Mouse (Mus musculus) heart, postnatal 0 days (tissue): ENCODE results near the gene Trim67. TPM values are rescaled to one million over a fixed set of nuclear protein-coding genes. Genes with fewer than 3 reads are reported as not detected.

Experiments
- ATAC-seq: fragments of 200-750 bp; cut with Nextera tagmentation; 2 replicates; pipeline ENCODE4 v1.8.0; 2017; ENCODE audit warnings: low read depth, moderate number of reproducible peaks, moderate library complexity; ENCODE audit not compliant: insufficient read depth
- DNase-seq: peaks from one replicate; pipeline ENCODE4 v3.0.0-alpha.2; 2016; ENCODE audit warnings: low spot score
- H3K27ac ChIP-seq: fragments of 300-500 bp; sonication (generic); 2 replicates; pipeline ENCODE4 v1.5.1; 2014; ENCODE audit warnings: low read depth, mild to moderate bottlenecking
- H3K27me3 ChIP-seq: fragments of 300-500 bp; sonication (generic); 2 replicates; pipeline ENCODE4 v1.6.1; 2014; ENCODE audit warnings: low read length, mixed read lengths; ENCODE audit not compliant: control insufficient read depth, insufficient read depth
- H3K36me3 ChIP-seq: fragments of 300-500 bp; sonication (generic); replicated peaks from 2 replicates; pipeline ENCODE4 v1.6.1; 2014; ENCODE audit warnings: low read length, mixed read lengths; ENCODE audit not compliant: control insufficient read depth, insufficient read depth
- H3K4me1 ChIP-seq: fragments of 300-500 bp; sonication (generic); 2 replicates; pipeline ENCODE4 v1.6.1; 2014; ENCODE audit warnings: antibody characterized with exemption; ENCODE audit not compliant: control insufficient read depth, insufficient read depth
- H3K4me2 ChIP-seq: fragments of 300-500 bp; sonication (generic); 2 replicates; pipeline ENCODE4 v1.6.1; 2014; ENCODE audit warnings: low read depth, mild to moderate bottlenecking, low read length, moderate library complexity
- H3K4me3 ChIP-seq: fragments of 300-500 bp; sonication (generic); 2 replicates; pipeline ENCODE4 v1.5.1; 2014; ENCODE audit warnings: low read depth, low read length
- H3K9ac ChIP-seq: fragments of 300-500 bp; sonication (generic); replicated peaks from 2 replicates; pipeline ENCODE4 v1.6.1; 2014; ENCODE audit warnings: low read depth, low read length, mixed read lengths
- H3K9me3 ChIP-seq: fragments of 300-500 bp; sonication (generic); replicated peaks from 2 replicates; pipeline ENCODE4 v1.6.1; 2016; ENCODE audit warnings: low read length; ENCODE audit not compliant: control insufficient read depth
- CTCF ChIP-seq: IDR thresholded peaks from 2 replicates; pipeline ENCODE4 v1.5.1; 2016; ENCODE audit warnings: antibody characterized with exemption, control low read depth, low read depth
- EP300 ChIP-seq: IDR thresholded peaks from 2 replicates; pipeline ENCODE4 v1.6.1; 2016; ENCODE audit warnings: antibody characterized with exemption, low read depth
- WGBS: fragments of 180-500 bp; shearing (Covaris S2); extraction: QIAGEN DNeasy Blood & Tissue Kit; methylation state at CpG from one replicate; pipeline ENCODE4 v1.1.7; 2014; 5-methylcytosine and 5-hydroxymethylcytosine counted together
- polyA plus RNA-seq: library from polyadenylated mRNA; unstranded; fragments of >200 nt; fragmentation: Nextera tagmentation; extraction: Ambion mirVana; gene quantifications from 2 replicates; pipeline ENCODE4 v1.2.1, GENCODE M21; 2015
- total RNA-seq: library from RNA; depleted of rRNA; stranded (reverse); fragments of >200 nt; gene quantifications from 2 replicates; pipeline ENCODE4 v1.2.3, GENCODE M21; 2014; ENCODE audit warnings: low replicate concordance

Trim67 gene
- total and polyA plus RNA-seq, 2 experiments from 2014 or later: 0.07 to 0.08 TPM

DNA sequence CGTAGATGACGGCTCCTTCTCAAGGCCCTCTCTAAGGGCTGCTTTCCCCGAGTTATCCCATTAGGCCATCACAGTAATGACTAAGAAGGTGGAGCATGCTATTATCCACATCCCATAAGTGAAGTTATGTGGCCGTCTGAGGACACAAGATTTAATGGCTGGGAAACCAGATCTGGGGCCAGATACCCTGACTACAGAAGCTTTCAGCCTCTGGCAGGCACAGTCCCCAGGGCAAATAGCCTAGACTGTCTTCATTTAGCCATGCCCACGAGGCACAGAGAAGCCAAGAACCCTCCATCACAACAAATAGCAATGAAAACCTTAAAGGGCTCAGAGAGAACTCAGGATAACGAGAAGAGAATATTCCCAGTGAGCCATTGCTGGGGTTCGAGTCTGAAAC, 29.8 kb upstream of the Trim67 start:
- Histone ChIP-seq H3K36me3 (no peaks in the 10 kb centered on the region), H3K27ac (no peak overlapping the region), H3K9ac (no peak overlapping the region), H3K4me1 (no peaks in the 10 kb centered on the region), H3K4me3 (no peak overlapping the region), H3K27me3 (no peaks in the 10 kb centered on the region), H3K4me2 (no peak overlapping the region), H3K9me3 (no peaks in the 10 kb centered on the region)
- DNase-seq (no peak), ATAC-seq (no peak)
- 63% methylated on average over 7 of the region's 7 CpGs for WGBS
- TF ChIP-seq CTCF (no peak), EP300 (no peak)

DNA sequence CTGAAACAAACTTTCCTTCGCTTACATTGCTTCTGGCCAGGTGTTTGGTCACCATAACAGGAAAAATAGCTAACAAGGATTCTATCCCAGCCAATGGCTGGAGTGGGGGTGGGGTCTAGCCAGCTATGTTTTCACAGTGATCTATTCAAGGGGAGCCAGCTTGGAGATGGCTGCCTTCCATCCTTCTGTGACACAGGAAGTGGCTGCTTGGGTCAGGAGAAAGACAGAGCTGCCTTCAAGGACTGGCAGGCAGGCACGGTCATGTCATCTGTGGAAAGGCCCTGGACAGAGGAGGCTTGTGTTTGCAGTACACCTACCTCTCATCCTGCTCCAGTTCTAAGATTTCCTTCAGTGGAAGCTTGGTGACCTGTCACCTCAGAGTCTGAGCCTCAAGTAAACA, 20.5 kb upstream of the Trim67 start:
- Histone ChIP-seq H3K4me3 (no peak overlapping the region), H3K9ac (no peak overlapping the region), H3K9me3 (no peaks in the 10 kb centered on the region), H3K27me3 (peaks cover 13% of the 10 kb centered on the region), H3K27ac (no peak overlapping the region), H3K4me2 (no peak overlapping the region), H3K36me3 (no peaks in the 10 kb centered on the region), H3K4me1 (peaks cover 3% of the 10 kb centered on the region; the same call in 1 of the 2 replicates)
- TF ChIP-seq EP300 (no peak), CTCF (no peak)
- ATAC-seq (no peak), DNase-seq (no peak)
- 74% methylated on average over 2 of the region's 2 CpGs for WGBS

DNA sequence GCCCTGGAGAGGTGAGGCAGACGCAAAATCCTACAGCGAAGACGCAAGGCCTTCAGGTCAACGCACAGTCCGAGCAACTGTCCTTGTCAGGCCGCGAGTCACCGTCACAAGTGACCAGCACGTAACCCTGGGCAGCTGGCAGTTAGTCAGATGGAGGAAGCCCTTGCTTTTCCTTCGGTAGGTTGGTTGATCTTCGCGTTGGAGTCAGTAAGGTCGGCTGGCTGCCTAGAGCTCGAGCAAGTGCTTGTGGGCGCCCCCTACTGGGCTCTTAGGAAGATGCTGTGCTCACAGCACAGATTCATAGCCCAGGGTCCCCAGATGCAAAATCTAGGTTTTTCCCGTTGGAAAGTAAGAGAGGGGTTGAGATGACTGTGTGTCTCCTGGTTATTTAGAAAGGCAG, 17.2 kb upstream of the Trim67 start:
- peak overlapping the region; percentile 31; the same call in 1 of the 2 replicates for H3K4me2 ChIP-seq
- H3K9ac ChIP-seq: no peak overlapping the region
- WGBS: 18% methylated on average over 16 of the region's 16 CpGs
- ATAC-seq (peak; percentile 34; the same call in 1 of the 2 replicates), DNase-seq (peak; percentile 67)
- no peak for TF ChIP-seq EP300
- peak; percentile 72 for TF ChIP-seq CTCF
- H3K4me3 ChIP-seq: no peak overlapping the region
- no peak overlapping the region for H3K27ac ChIP-seq
- no peaks in the 10 kb centered on the region for H3K36me3 ChIP-seq
- peaks cover 7% of the 10 kb centered on the region; the same call in 1 of the 2 replicates for H3K4me1 ChIP-seq
- no peaks in the 10 kb centered on the region for H3K9me3 ChIP-seq
- H3K27me3 ChIP-seq: peaks cover 13% of the 10 kb centered on the region

DNA sequence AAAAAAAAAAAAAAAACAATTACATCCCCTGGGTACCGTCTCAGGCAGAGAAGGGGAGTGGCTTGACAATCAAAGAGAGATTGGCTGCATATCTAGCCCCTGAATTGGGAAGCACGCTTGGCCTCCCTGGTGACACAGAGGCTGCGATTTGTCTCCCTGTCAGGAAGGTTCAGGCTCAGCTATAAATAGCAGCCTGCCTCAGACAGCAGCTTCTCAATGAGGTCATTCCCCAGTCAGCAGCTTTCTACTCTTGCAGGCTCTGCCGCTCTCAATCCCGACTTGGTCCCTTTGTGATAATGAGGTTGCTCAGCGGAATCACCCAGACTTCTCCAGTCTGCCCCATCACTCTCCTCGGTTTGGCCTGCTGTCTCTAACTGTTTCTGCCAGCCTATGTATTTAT, 12.7 kb upstream of the Trim67 start:
- TF ChIP-seq EP300 (no peak), CTCF (no peak)
- 0% methylated on average over 7 of the region's 7 CpGs for WGBS
- DNase-seq (peak; percentile 94), ATAC-seq (peak; percentile 93)
- peak overlapping the region; percentile 68 for H3K27ac ChIP-seq
- no peaks in the 10 kb centered on the region for H3K9me3 ChIP-seq
- no peak overlapping the region for H3K9ac ChIP-seq
- H3K36me3 ChIP-seq: no peaks in the 10 kb centered on the region
- peaks cover 13% of the 10 kb centered on the region for H3K27me3 ChIP-seq
- H3K4me1 ChIP-seq: peaks cover 19% of the 10 kb centered on the region
- no peak overlapping the region for H3K4me3 ChIP-seq
- H3K4me2 ChIP-seq: peak overlapping the region; percentile 27

DNA sequence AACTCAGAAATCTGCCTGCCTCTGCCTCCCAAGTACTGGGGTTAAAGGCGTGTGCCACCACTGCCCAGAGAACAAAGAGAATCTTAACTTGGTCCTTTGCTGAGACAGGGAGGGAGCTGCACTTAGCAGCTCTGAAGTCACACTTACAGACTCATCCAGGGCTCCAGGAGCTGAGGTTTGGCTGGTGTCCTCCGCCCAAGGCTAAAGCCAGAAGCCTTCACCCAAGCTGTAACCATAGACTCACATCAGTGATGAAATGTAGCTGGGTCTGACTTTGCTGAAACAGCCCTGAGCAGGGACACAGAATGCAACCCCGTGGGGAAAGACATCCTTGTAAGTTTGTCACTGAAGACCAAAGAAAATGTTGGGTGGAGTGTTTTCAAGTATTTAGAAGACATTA, 10.5 kb upstream of the Trim67 start:
- ATAC-seq (no peak), DNase-seq (no peak)
- Histone ChIP-seq H3K27ac (no peak overlapping the region), H3K27me3 (no peaks in the 10 kb centered on the region), H3K9me3 (no peaks in the 10 kb centered on the region), H3K36me3 (no peaks in the 10 kb centered on the region), H3K4me1 (peaks cover 16% of the 10 kb centered on the region; the same call in 1 of the 2 replicates), H3K4me2 (no peak overlapping the region), H3K9ac (no peak overlapping the region), H3K4me3 (no peak overlapping the region)
- TF ChIP-seq EP300 (no peak), CTCF (no peak)
- WGBS: 84% methylated on average over 3 of the region's 3 CpGs

DNA sequence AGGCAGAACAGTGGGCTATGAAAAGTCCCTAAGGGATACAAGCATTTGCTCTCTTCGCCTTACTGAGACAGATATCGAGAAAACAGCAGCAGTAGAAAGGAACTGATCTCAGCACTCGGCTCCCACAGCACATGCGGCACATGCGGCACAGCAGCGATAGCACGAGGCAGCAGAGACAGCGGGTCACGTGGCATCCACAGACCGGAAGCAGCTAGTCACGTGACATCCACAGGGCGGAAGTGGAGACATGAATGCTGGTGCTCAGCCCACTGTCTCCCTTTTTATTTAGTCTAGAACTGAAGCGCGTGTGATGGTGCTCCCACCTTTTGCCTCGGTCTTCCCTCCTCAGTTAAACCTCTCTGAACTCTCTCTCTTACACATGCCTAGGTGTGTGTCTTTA, 9.7 kb upstream of the Trim67 start:
- H3K27ac ChIP-seq: no peak overlapping the region
- DNase-seq (no peak), ATAC-seq (no peak)
- H3K9ac ChIP-seq: no peak overlapping the region
- H3K4me3 ChIP-seq: no peak overlapping the region
- H3K36me3 ChIP-seq: no peaks in the 10 kb centered on the region
- no peak for TF ChIP-seq CTCF
- no peak for TF ChIP-seq EP300
- 80% methylated on average over 15 of the region's 15 CpGs for WGBS
- no peaks in the 10 kb centered on the region for H3K27me3 ChIP-seq
- no peaks in the 10 kb centered on the region for H3K9me3 ChIP-seq
- H3K4me2 ChIP-seq: no peak overlapping the region
- H3K4me1 ChIP-seq: peaks cover 16% of the 10 kb centered on the region; the same call in 1 of the 2 replicates
